Mouse (Mus musculus): ENCODE measurements at regions not wholly inside any gene's neighbourhood (a gene's known extent, or its start where the extent isn't known, plus 50 kb on each side); places are given as distances from the start of the nearest gene placed in this dataset.
A peak's percentile ranks its signal among the peaks of the same experiment; 100 is the strongest.

GRCm38 (mm10) chr4:55695246-55695645 is 163.0 kb upstream of the Klf4 start:
- no peak for ATAC-seq
- DNase-seq (ENCODE audit: low spot score) = no peak
- Histone ChIP-seq H3K36me3 (ENCODE audit: insufficient read depth, low read length) (no peaks in the 10 kb centered on the region), H3K4me2 (ENCODE audit: low read depth, low read length) (no peak overlapping the region), H3K27ac (no peak overlapping the region), H3K4me1 (ENCODE audit: insufficient read depth, low read length) (no peaks in the 10 kb centered on the region), H3K27me3 (ENCODE audit: insufficient read depth, low read length) (no peaks in the 10 kb centered on the region), H3K4me3 (ENCODE audit: low read length) (no peak overlapping the region), H3K9ac (replicated peaks; ENCODE audit: low read length) (no peak overlapping the region), H3K9me3 (ENCODE audit: low read length) (no peaks in the 10 kb centered on the region)
- 87% methylated on average over 1 of the region's 1 CpGs for WGBS
- no peak for TF ChIP-seq CTCF (IDR thresholded peaks at IDR 0.05; ENCODE audit: low read depth)

GRCm38 (mm10) chr4:55689479-55689878 is 157.2 kb upstream of the Klf4 start:
- no peak overlapping the region for H3K4me3 ChIP-seq (ENCODE audit: low read length)
- no peaks in the 10 kb centered on the region for H3K36me3 ChIP-seq (ENCODE audit: insufficient read depth, low read length)
- no peaks in the 10 kb centered on the region for H3K27me3 ChIP-seq (ENCODE audit: insufficient read depth, low read length)
- H3K4me2 ChIP-seq (ENCODE audit: low read depth, low read length) = no peak overlapping the region
- no peak overlapping the region for H3K9ac ChIP-seq (replicated peaks; ENCODE audit: low read length)
- H3K27ac ChIP-seq = no peak overlapping the region
- DNase-seq (ENCODE audit: low spot score) (no peak), ATAC-seq (no peak)
- H3K9me3 ChIP-seq (ENCODE audit: low read length) = no peaks in the 10 kb centered on the region
- H3K4me1 ChIP-seq (ENCODE audit: insufficient read depth, low read length) = no peaks in the 10 kb centered on the region
- 84% methylated on average over 1 of the region's 1 CpGs for WGBS
- no peak for TF ChIP-seq CTCF (IDR thresholded peaks at IDR 0.05; ENCODE audit: low read depth)

DNA sequence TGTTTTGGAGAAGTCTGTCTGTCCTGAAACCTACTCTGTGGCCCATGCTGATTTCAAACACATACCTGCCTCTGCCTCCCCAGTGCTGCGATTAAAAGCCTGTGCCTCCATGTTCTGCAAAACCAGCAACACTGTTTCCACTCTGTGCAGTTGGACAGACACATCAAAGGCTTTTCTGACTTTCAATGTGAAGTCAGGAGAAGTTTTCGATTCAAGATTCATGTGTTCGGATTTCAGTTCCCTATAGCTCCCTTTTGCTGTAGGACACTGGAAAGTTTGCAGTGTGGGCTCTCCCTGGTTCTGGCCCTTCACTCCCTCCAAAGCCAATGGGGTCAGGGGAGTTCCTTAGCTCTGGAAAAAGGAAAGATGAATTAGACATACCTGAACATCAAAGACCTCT is 154.5 kb upstream of the Klf4 start:
- TF ChIP-seq CTCF (IDR thresholded peaks at IDR 0.05; ENCODE audit: low read depth) = no peak
- Histone ChIP-seq H3K9ac (replicated peaks; ENCODE audit: low read length) (no peak overlapping the region), H3K4me2 (ENCODE audit: low read depth, low read length) (no peak overlapping the region), H3K4me1 (ENCODE audit: insufficient read depth, low read length) (no peaks in the 10 kb centered on the region), H3K27ac (no peak overlapping the region), H3K27me3 (ENCODE audit: insufficient read depth, low read length) (no peaks in the 10 kb centered on the region), H3K36me3 (ENCODE audit: insufficient read depth, low read length) (no peaks in the 10 kb centered on the region), H3K4me3 (ENCODE audit: low read length) (no peak overlapping the region), H3K9me3 (ENCODE audit: low read length) (no peaks in the 10 kb centered on the region)
- ATAC-seq (no peak), DNase-seq (ENCODE audit: low spot score) (no peak)
- 92% methylated on average over 3 of the region's 3 CpGs for WGBS

DNA sequence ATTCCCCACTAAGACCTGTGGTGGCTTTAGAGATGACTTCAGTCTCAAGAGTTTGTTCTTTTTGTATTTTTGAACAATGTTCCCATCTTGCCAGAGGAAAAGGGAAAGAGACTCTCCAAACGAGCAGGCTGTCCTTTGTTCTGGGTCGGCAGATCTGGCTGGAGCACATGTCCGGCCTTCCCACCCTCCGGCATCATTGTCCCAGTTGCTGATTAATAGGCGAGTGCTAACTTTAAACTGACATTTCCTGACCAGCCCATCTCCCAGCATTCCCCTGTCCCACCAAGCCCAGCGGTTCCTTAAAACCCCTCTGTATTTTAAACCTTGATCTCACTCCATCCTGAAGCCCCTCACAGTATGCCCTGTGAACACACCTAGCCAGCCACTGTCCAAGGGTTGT is 140.0 kb upstream of the Klf4 start:
- Histone ChIP-seq H3K36me3 (ENCODE audit: insufficient read depth, low read length) (no peaks in the 10 kb centered on the region), H3K4me3 (ENCODE audit: low read length) (no peak overlapping the region), H3K4me2 (ENCODE audit: low read depth, low read length) (no peak overlapping the region), H3K27ac (no peak overlapping the region), H3K4me1 (ENCODE audit: insufficient read depth, low read length) (no peaks in the 10 kb centered on the region), H3K27me3 (ENCODE audit: insufficient read depth, low read length) (no peaks in the 10 kb centered on the region), H3K9ac (replicated peaks; ENCODE audit: low read length) (no peak overlapping the region), H3K9me3 (ENCODE audit: low read length) (no peaks in the 10 kb centered on the region)
- 64% methylated on average over 6 of the region's 6 CpGs for WGBS
- ATAC-seq = no peak
- DNase-seq (ENCODE audit: low spot score) = no peak
- TF ChIP-seq CTCF (IDR thresholded peaks at IDR 0.05; ENCODE audit: low read depth) = no peak

DNA sequence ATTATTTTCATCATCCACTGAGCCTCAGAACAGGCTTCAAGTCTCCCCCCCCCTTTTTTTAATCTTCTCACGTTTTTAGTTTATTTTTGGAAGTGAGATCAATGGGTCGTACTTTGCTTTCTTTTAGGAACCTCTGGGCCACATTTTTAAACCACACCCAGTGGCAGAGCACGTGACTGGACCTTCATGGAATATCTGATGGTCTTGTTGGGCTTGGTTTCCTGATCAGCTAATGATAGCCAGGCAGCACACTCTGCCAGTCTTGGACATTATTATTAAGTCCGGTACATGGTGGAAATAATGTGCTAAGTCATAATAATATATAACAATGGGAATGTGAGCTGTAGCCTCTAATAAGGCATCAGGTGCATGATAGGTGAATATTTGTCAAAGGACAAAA is 138.0 kb upstream of the Klf4 start:
- Histone ChIP-seq H3K9me3 (ENCODE audit: low read length) (no peaks in the 10 kb centered on the region), H3K9ac (replicated peaks; ENCODE audit: low read length) (no peak overlapping the region), H3K36me3 (ENCODE audit: insufficient read depth, low read length) (no peaks in the 10 kb centered on the region), H3K4me1 (ENCODE audit: insufficient read depth, low read length) (no peaks in the 10 kb centered on the region), H3K4me2 (ENCODE audit: low read depth, low read length) (no peak overlapping the region), H3K27me3 (ENCODE audit: insufficient read depth, low read length) (no peaks in the 10 kb centered on the region), H3K4me3 (ENCODE audit: low read length) (no peak overlapping the region), H3K27ac (no peak overlapping the region)
- ATAC-seq (no peak), DNase-seq (ENCODE audit: low spot score) (no peak)
- WGBS = 76% methylated on average over 4 of the region's 4 CpGs
- TF ChIP-seq CTCF (IDR thresholded peaks at IDR 0.05; ENCODE audit: low read depth) = no peak

- no peak overlapping the region for H3K4me3 ChIP-seq (ENCODE audit: low read length)
- DNase-seq (ENCODE audit: low spot score) (no peak), ATAC-seq (no peak)
- no peak for TF ChIP-seq CTCF (IDR thresholded peaks at IDR 0.05; ENCODE audit: low read depth)
- H3K27me3 ChIP-seq (ENCODE audit: insufficient read depth, low read length) = no peaks in the 10 kb centered on the region
- H3K36me3 ChIP-seq (ENCODE audit: insufficient read depth, low read length) = no peaks in the 10 kb centered on the region
- WGBS = 84% methylated on average over 4 of the region's 4 CpGs
- H3K4me1 ChIP-seq (ENCODE audit: insufficient read depth, low read length) = no peaks in the 10 kb centered on the region
- no peak overlapping the region for H3K27ac ChIP-seq
- H3K9me3 ChIP-seq (ENCODE audit: low read length) = no peaks in the 10 kb centered on the region
- no peak overlapping the region for H3K4me2 ChIP-seq (ENCODE audit: low read depth, low read length)
- no peak overlapping the region for H3K9ac ChIP-seq (replicated peaks; ENCODE audit: low read length)
Measured at GRCm38 (mm10) chr4:55664822-55665221, 132.6 kb upstream of the Klf4 start.

- ATAC-seq = peak; percentile 51; the same call in 1 of the 2 replicates
Measured at GRCm38 (mm10) chr4:55663856-55664255, 131.6 kb upstream of the Klf4 start.

More at GRCm38 (mm10) chr4:55663856-55664255, 131.6 kb upstream of the Klf4 start:
- DNase-seq (ENCODE audit: low spot score) = peak; percentile 10
- no peaks in the 10 kb centered on the region for H3K4me1 ChIP-seq (ENCODE audit: insufficient read depth, low read length)
- TF ChIP-seq CTCF (IDR thresholded peaks at IDR 0.05; ENCODE audit: low read depth) = no peak
- no peak overlapping the region for H3K4me3 ChIP-seq (ENCODE audit: low read length)
- H3K36me3 ChIP-seq (ENCODE audit: insufficient read depth, low read length) = no peaks in the 10 kb centered on the region
- no peaks in the 10 kb centered on the region for H3K27me3 ChIP-seq (ENCODE audit: insufficient read depth, low read length)
- H3K9me3 ChIP-seq (ENCODE audit: low read length) = no peaks in the 10 kb centered on the region
- H3K27ac ChIP-seq = no peak overlapping the region
- H3K4me2 ChIP-seq (ENCODE audit: low read depth, low read length) = no peak overlapping the region
- no peak overlapping the region for H3K9ac ChIP-seq (replicated peaks; ENCODE audit: low read length)
- whole genome bisulfite sequencing = 23% methylated on average over 5 of the region's 5 CpGs

All from hindbrain, postnatal 0 days (tissue).